Mouse (Mus musculus) thymus, adult 18-20 months (tissue): ENCODE results near the gene Wfikkn2.
"Not testable (repeated sequence)": the region's sequence is repeated elsewhere in the genome, so short reads cannot be mapped to it uniquely, and the experiment has no call there.

Source experiments
- DNase-seq, 2 experiments: peaks; one replicate each; pipeline ENCODE4 v3.0.0; 2022; ENCODE audit warnings: mixed read lengths in 2 of 2

Gene Wfikkn2

GRCm38 (mm10) chr11:94245955-94246788 lies at the start of gene Wfikkn2:
Wfikkn2 (minus strand) TSS chr11:94246005.
- DNase-seq: no peak

- no peak for DNase-seq
Measured at GRCm38 (mm10) chr11:94294996-94295845, 49.4 kb upstream of the Wfikkn2 start.

GRCm38 (mm10) chr11:94290062-94290740 lies 44.4 kb upstream of the Wfikkn2 start:
- no peak for DNase-seq

- DNase-seq: no peak
Measured at GRCm38 (mm10) chr11:94287105-94287504, 41.3 kb upstream of the Wfikkn2 start.

- no peak for DNase-seq
Measured at GRCm38 (mm10) chr11:94285886-94286574, 40.2 kb upstream of the Wfikkn2 start.

GRCm38 (mm10) chr11:94283536-94284099 lies 37.8 kb upstream of the Wfikkn2 start:
- DNase-seq: no peak

GRCm38 (mm10) chr11:94282291-94282690 lies 36.5 kb upstream of the Wfikkn2 start:
- no peak for DNase-seq

- DNase-seq: no peak
Measured at GRCm38 (mm10) chr11:94281199-94282181, 35.7 kb upstream of the Wfikkn2 start, which contains the start of gene Gm21885. Gm21885 (plus strand) TSS chr11:94281873.

GRCm38 (mm10) chr11:94276869-94277337 lies 31.1 kb upstream of the Wfikkn2 start:
- peak; percentile 55 to 59 for DNase-seq

- no peak for DNase-seq
Measured at GRCm38 (mm10) chr11:94275686-94276085, 29.9 kb upstream of the Wfikkn2 start.

- DNase-seq: no peak
Measured at GRCm38 (mm10) chr11:94275226-94275625, 29.4 kb upstream of the Wfikkn2 start.

GRCm38 (mm10) chr11:94274206-94274867 lies 28.5 kb upstream of the Wfikkn2 start:
- DNase-seq: no peak

- no peak for DNase-seq
Measured at GRCm38 (mm10) chr11:94272960-94273927, 27.4 kb upstream of the Wfikkn2 start.

GRCm38 (mm10) chr11:94271015-94271414 lies 25.2 kb upstream of the Wfikkn2 start:
- DNase-seq: no peak

GRCm38 (mm10) chr11:94269906-94270305 lies 24.1 kb upstream of the Wfikkn2 start:
- DNase-seq: no peak

- no peak for DNase-seq
Measured at GRCm38 (mm10) chr11:94268761-94269160, 23.0 kb upstream of the Wfikkn2 start.

GRCm38 (mm10) chr11:94266155-94266554 lies 20.4 kb upstream of the Wfikkn2 start:
- not testable (repeated sequence) for DNase-seq

GRCm38 (mm10) chr11:94265134-94265785 lies 19.5 kb upstream of the Wfikkn2 start:
- no peak for DNase-seq
